8 mouse cellular contexts compared by ENCODE assay signal in the genomic region with DNA sequence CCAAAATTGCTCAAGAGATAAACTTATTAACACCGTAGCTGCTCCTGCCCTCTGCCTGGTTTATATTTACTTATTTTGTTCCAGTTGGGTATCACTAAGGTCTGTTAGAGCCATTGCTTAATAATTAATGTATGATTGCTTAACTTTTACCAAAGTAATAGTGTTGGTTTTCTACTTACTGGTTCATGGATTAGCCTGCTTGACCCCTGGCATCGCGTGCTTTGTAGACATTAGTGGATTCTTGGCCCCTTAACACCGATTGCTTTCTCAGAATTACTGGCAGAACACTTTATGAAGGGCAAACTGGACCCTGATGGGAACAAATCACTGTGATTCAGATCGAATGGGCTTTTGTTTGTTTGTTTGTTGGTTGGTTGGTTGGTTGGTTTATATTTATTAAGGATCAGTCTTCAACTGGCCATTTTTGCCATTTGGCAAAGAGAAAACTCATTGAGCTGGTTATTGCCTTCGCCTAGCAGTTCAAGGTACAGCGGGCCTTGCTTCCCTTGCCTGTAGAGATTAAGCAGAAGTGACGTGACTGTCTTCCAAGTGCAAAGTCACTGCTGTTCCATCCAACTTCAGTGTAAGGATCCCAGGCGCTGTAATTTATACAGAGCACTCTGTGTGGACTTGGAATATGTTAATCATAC. TPM values are rescaled to one million over a fixed set of nuclear protein-coding genes. Genes with fewer than 3 reads are reported as not detected.
DNase-seq lines count a peak whose midpoint lies in the region; ATAC-seq and TF ChIP-seq lines count a peak whose summit lies in the region.

No protein-coding gene starts in this region.

- H3K36me3 ChIP-seq in embryonic facial prominence, embryonic 10.5 days (replicated peaks): no peaks in the 10 kb centered on the region
- H3K36me3 ChIP-seq in intestine, postnatal 0 days (ENCODE audit: control insufficient read depth, insufficient read depth): no peaks in the 10 kb centered on the region
- no peaks in the 10 kb centered on the region for H3K36me3 ChIP-seq in midbrain, embryonic 10.5 days

- WGBS in embryonic facial prominence, embryonic 10.5 days: 77% methylated on average over 9 of the region's 9 CpGs
- WGBS in intestine, postnatal 0 days: 40% methylated on average over 9 of the region's 9 CpGs
- 76% methylated on average over 9 of the region's 9 CpGs for WGBS in midbrain, embryonic 10.5 days

- H3K27ac ChIP-seq in embryonic facial prominence, embryonic 10.5 days (replicated peaks): peak overlapping the region; percentile 90
- peak overlapping the region; percentile 84 for H3K27ac ChIP-seq in intestine, postnatal 0 days (ENCODE audit: low read depth, low read length)
- peak overlapping the region; percentile 89 for H3K27ac ChIP-seq in midbrain, embryonic 10.5 days (replicated peaks)

- H3K9ac ChIP-seq in intestine, postnatal 0 days (ENCODE audit: low read depth, low read length): peak overlapping the region; percentile 63; the same call in 1 of the 2 replicates

- DNase-seq in heart, adult 11 months: peak; percentile 61
- DNase-seq in heart, postnatal 14 days: no peak
- no peak for DNase-seq in embryonic facial prominence, embryonic 10.5 days (ENCODE audit: low spot score)
- DNase-seq in midbrain, embryonic 10.5 days (ENCODE audit: low spot score): no peak
- no peak for DNase-seq in gastrocnemius, postnatal 14 days
- DNase-seq in testis, postnatal 14 days (ENCODE audit: low spot score): no peak
- no peak for DNase-seq in cerebellum, postnatal 25 days

- peaks cover 17% of the 10 kb centered on the region for H3K4me1 ChIP-seq in embryonic facial prominence, embryonic 10.5 days
- H3K4me1 ChIP-seq in intestine, postnatal 0 days (replicated peaks; ENCODE audit: control insufficient read depth, insufficient read depth, low read length): peaks cover 3% of the 10 kb centered on the region; the same call in 1 of the 2 replicates
- H3K4me1 ChIP-seq in midbrain, embryonic 10.5 days: peaks cover 18% of the 10 kb centered on the region

- no peaks in the 10 kb centered on the region for H3K9me3 ChIP-seq in embryonic facial prominence, embryonic 10.5 days
- H3K9me3 ChIP-seq in intestine, postnatal 0 days (ENCODE audit: control insufficient read depth): no peaks in the 10 kb centered on the region
- H3K9me3 ChIP-seq in midbrain, embryonic 10.5 days (replicated peaks): no peaks in the 10 kb centered on the region

- no peak for TF ChIP-seq CTCF in intestine, postnatal 0 days (IDR thresholded peaks at IDR 0.05; ENCODE audit: low read depth)

- H3K4me2 ChIP-seq in intestine, postnatal 0 days (replicated peaks; ENCODE audit: low read depth): peak overlapping the region; percentile 88

- ATAC-seq in intestine, postnatal 0 days: peak; percentile 29

- H3K27me3 ChIP-seq in embryonic facial prominence, embryonic 10.5 days (replicated peaks; ENCODE audit: low read depth, poor library complexity, severe bottlenecking): no peaks in the 10 kb centered on the region
- H3K27me3 ChIP-seq in intestine, postnatal 0 days (replicated peaks; ENCODE audit: control insufficient read depth, insufficient read depth, low read length): no peaks in the 10 kb centered on the region
- no peaks in the 10 kb centered on the region for H3K27me3 ChIP-seq in midbrain, embryonic 10.5 days (ENCODE audit: low read depth, poor library complexity, severe bottlenecking)

- intact Hi-C loops in heart, postnatal 14 days (cut with DNase I): no loop called here
- intact Hi-C loops in gastrocnemius, postnatal 14 days (cut with DNase I; ENCODE audit: low total_unique reads): no loop called here

- H3K4me3 ChIP-seq in embryonic facial prominence, embryonic 10.5 days: peak overlapping the region; percentile 77
- peak overlapping the region; percentile 64 for H3K4me3 ChIP-seq in intestine, postnatal 0 days (ENCODE audit: low read depth, low read length)
- H3K4me3 ChIP-seq in midbrain, embryonic 10.5 days: peak overlapping the region; percentile 72

RNA-seq across cellular contexts. Expression of a gene that starts 0.5 kb away (rescaled TPM):
- total RNA-seq in heart, postnatal 14 days (2021): 10 to 100 TPM in 1 of 2 experiments, 1 to 10 TPM in 1; 8.8 to 13.1 TPM
- 7.8 and 8.2 TPM in 2 replicates for polyA plus RNA-seq in embryonic facial prominence, embryonic 10.5 days (2016; fragmentation: Nextera tagmentation; extraction: Ambion mirVana)
- 35.5 and 41.3 TPM in 2 replicates for polyA plus RNA-seq in intestine, postnatal 0 days (2015; fragmentation: Nextera tagmentation; extraction: Ambion mirVana)
- polyA plus RNA-seq in midbrain, embryonic 10.5 days (2016; fragmentation: Nextera tagmentation; extraction: Ambion mirVana): 7.2 and 9.5 TPM in 2 replicates
- 1 to 10 TPM; 7.3 to 8.1 TPM for total RNA-seq in gastrocnemius, postnatal 14 days (2021)

RNA-seq across cellular contexts. Expression of a gene that starts 0.8 kb away (rescaled TPM):
- total RNA-seq in heart, postnatal 14 days (2021): 10 to 100 TPM; 11.0 to 13.8 TPM
- polyA plus RNA-seq in embryonic facial prominence, embryonic 10.5 days (2016; fragmentation: Nextera tagmentation; extraction: Ambion mirVana): 14.8 and 15.2 TPM in 2 replicates
- polyA plus RNA-seq in intestine, postnatal 0 days (2015; fragmentation: Nextera tagmentation; extraction: Ambion mirVana): 45.5 and 48.5 TPM in 2 replicates
- polyA plus RNA-seq in midbrain, embryonic 10.5 days (2016; fragmentation: Nextera tagmentation; extraction: Ambion mirVana): 15.5 and 16.4 TPM in 2 replicates
- 1 to 10 TPM; 7.0 to 7.4 TPM for total RNA-seq in gastrocnemius, postnatal 14 days (2021)

RNA-seq across cellular contexts. Expression of a gene that starts 1.0 kb away (rescaled TPM):
- 1 to 10 TPM in 1 of 2 experiments, under 1 TPM in 1; 0.85 to 1.2 TPM for total RNA-seq in heart, postnatal 14 days (2021)
- 0.39 and 0.48 TPM in 2 replicates for polyA plus RNA-seq in embryonic facial prominence, embryonic 10.5 days (2016; fragmentation: Nextera tagmentation; extraction: Ambion mirVana)
- polyA plus RNA-seq in intestine, postnatal 0 days (2015; fragmentation: Nextera tagmentation; extraction: Ambion mirVana): 0.94 TPM in 1 of 2 replicates, not detected in the other
- polyA plus RNA-seq in midbrain, embryonic 10.5 days (2016; fragmentation: Nextera tagmentation; extraction: Ambion mirVana): 0.12 and 1.4 TPM in 2 replicates
- not detected for total RNA-seq in gastrocnemius, postnatal 14 days (2021)

RNA-seq across cellular contexts. Expression of a gene that starts 50.5 kb away (rescaled TPM):
- 1 to 10 TPM; 7.1 to 9.5 TPM for total RNA-seq in heart, postnatal 14 days (2021)
- polyA plus RNA-seq in embryonic facial prominence, embryonic 10.5 days (2016; fragmentation: Nextera tagmentation; extraction: Ambion mirVana): 0.35 and 0.82 TPM in 2 replicates
- polyA plus RNA-seq in intestine, postnatal 0 days (2015; fragmentation: Nextera tagmentation; extraction: Ambion mirVana): 0.66 and 0.68 TPM in 2 replicates
- polyA plus RNA-seq in midbrain, embryonic 10.5 days (2016; fragmentation: Nextera tagmentation; extraction: Ambion mirVana): 0.05 and 0.16 TPM in 2 replicates
- 1 to 10 TPM; 8.3 to 9.4 TPM for total RNA-seq in gastrocnemius, postnatal 14 days (2021)
